ENCODE assay signal across 9 mouse cellular contexts in the genomic region with DNA sequence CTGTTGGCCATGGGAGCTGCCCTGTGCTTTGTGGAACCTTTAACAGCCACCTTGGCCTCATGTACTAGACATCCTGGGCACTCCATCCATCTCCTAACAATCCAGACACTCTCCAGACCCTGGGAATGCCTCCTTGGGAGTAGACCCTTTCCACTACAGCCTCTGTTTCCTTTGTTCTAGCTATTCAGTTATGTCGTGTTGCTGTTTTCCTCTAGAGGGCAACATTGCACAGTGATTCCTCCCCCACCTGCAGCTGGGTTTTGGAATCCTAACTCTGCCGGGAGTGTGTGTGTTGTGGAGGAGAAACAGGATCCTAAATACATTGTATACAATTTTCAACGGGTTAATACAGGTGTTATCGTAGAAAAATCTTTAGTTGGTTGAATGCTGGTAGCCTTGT. TPM values are rescaled to one million over a fixed set of nuclear protein-coding genes. Genes with fewer than 3 reads are reported as not detected.
DNase-seq lines count a peak whose midpoint lies in the region; ATAC-seq and TF ChIP-seq lines count a peak whose summit lies in the region.
"Had no signal": no experiment of that assay in that cellular context is flagged by ENCODE, and none has a peak within 500 bp of the region (broad histone marks: within the 10 kb centered on the region; RNA-seq: fewer than 3 reads in every experiment).

No protein-coding gene starts in this region.

- H3K4me3 ChIP-seq in lung, postnatal 0 days (ENCODE audit: low read depth, low read length), result no peak overlapping the region
- no peak overlapping the region for H3K4me3 ChIP-seq in stomach, postnatal 0 days (ENCODE audit: low read depth, low read length)

- no peaks in the 10 kb centered on the region for H3K36me3 ChIP-seq in lung, postnatal 0 days (ENCODE audit: insufficient read depth, low read length)
- H3K36me3 ChIP-seq in stomach, postnatal 0 days (ENCODE audit: control insufficient read depth, insufficient read depth, low read length), result no peaks in the 10 kb centered on the region

- no peak for TF ChIP-seq EP300 in lung, postnatal 0 days (IDR thresholded peaks at IDR 0.05)
- no peak for TF ChIP-seq EP300 in stomach, postnatal 0 days (optimal IDR thresholded peaks at IDR 0.05)

- no peak overlapping the region for H3K27ac ChIP-seq in lung, postnatal 0 days (ENCODE audit: low read length)
- no peak overlapping the region for H3K27ac ChIP-seq in stomach, postnatal 0 days (replicated peaks)

- H3K9me3 ChIP-seq in lung, postnatal 0 days (ENCODE audit: low read length), result no peaks in the 10 kb centered on the region
- H3K9me3 ChIP-seq in stomach, postnatal 0 days (ENCODE audit: control insufficient read depth, low read length), result no peaks in the 10 kb centered on the region

- TF ChIP-seq CTCF in lung, postnatal 0 days (IDR thresholded peaks at IDR 0.05), result peak; percentile 86
- peak; percentile 87 for TF ChIP-seq CTCF in stomach, postnatal 0 days (IDR thresholded peaks at IDR 0.05; ENCODE audit: low read depth)

- no peaks in the 10 kb centered on the region for H3K4me1 ChIP-seq in lung, postnatal 0 days (ENCODE audit: insufficient read depth, low read depth, low read length)
- no peaks in the 10 kb centered on the region for H3K4me1 ChIP-seq in stomach, postnatal 0 days (replicated peaks; ENCODE audit: control insufficient read depth, insufficient read depth)

- peak; percentile 52 for ATAC-seq in granulocyte monocyte progenitor cell, adult 5-6 weeks (replicated peaks; ENCODE audit: poor library complexity, severe bottlenecking)
- ATAC-seq in lung, postnatal 0 days, result no peak
- 0 out of 2 replicates have a peak, but pooled peaks have one; percentile 21 for ATAC-seq in stomach, postnatal 0 days (ENCODE audit: low FRiP score, low TSS enrichment)

- no peak overlapping the region for H3K9ac ChIP-seq in lung, postnatal 0 days (replicated peaks; ENCODE audit: low read depth)
- no peak overlapping the region for H3K9ac ChIP-seq in stomach, postnatal 0 days (ENCODE audit: low read length)

- WGBS in lung, postnatal 0 days, result 4% methylated on average over 4 of the region's 4 CpGs
- WGBS in stomach, postnatal 0 days, result 4% methylated on average over 4 of the region's 4 CpGs

- no peak overlapping the region for H3K4me2 ChIP-seq in lung, postnatal 0 days (replicated peaks; ENCODE audit: low read depth, low read length)
- no peak overlapping the region for H3K4me2 ChIP-seq in stomach, postnatal 0 days (replicated peaks; ENCODE audit: low read depth)

- no peaks in the 10 kb centered on the region for H3K27me3 ChIP-seq in lung, postnatal 0 days (replicated peaks; ENCODE audit: insufficient read depth, low read length)
- H3K27me3 ChIP-seq in stomach, postnatal 0 days (ENCODE audit: control insufficient read depth, insufficient read depth, low read length), result no peaks in the 10 kb centered on the region

- peak; percentile 10 to 29 for DNase-seq in heart, adult 18-20 months
- DNase-seq in heart, adult 9 months (ENCODE audit: low spot score in 2 of 2), result no peak
- DNase-seq in A20 (ENCODE audit: low read depth, low spot score), result peak; percentile 38
- DNase-seq in adrenal gland, postnatal 36 days, result peak; percentile 31 to 47
- peak; percentile 70 for DNase-seq in lung, postnatal 0 days (ENCODE audit: low spot score)
- DNase-seq in stomach, postnatal 0 days (ENCODE audit: low spot score), result peak; percentile 39
- no peak for DNase-seq in thymus, adult 18-20 months

RNA-seq across cellular contexts. Expression of a gene that starts 1.4 kb away (rescaled TPM):
- not detected for total RNA-seq in heart, adult 18-20 months (2021)
- total RNA-seq in adrenal gland, postnatal 36 days (2021), result not detected
- total RNA-seq in granulocyte monocyte progenitor cell, adult 5-6 weeks (2014; fragmentation: Nextera tagmentation), result not detected in 2 replicates
- not detected in 2 replicates for total RNA-seq in granulocyte monocyte progenitor cell, adult 5-6 weeks (2017)
- not detected in 2 replicates for polyA plus RNA-seq in lung, postnatal 0 days (2015; fragmentation: Nextera tagmentation; extraction: Ambion mirVana)
- polyA plus RNA-seq in stomach, postnatal 0 days (2015; fragmentation: Nextera tagmentation; extraction: Ambion mirVana), result not detected in 2 replicates
- total RNA-seq: left cerebral cortex, postnatal 36 days had no signal

RNA-seq across cellular contexts. Expression of a gene that starts 6.8 kb away (rescaled TPM):
- total RNA-seq in heart, adult 18-20 months (2021), result not detected
- total RNA-seq in adrenal gland, postnatal 36 days (2021), result under 1 TPM in 1 of 2 experiments, not detected in 1; 0.40 TPM
- not detected in 2 replicates for total RNA-seq in granulocyte monocyte progenitor cell, adult 5-6 weeks (2014; fragmentation: Nextera tagmentation)
- total RNA-seq in granulocyte monocyte progenitor cell, adult 5-6 weeks (2017), result not detected in 2 replicates
- 0.93 and 1.0 TPM in 2 replicates for polyA plus RNA-seq in lung, postnatal 0 days (2015; fragmentation: Nextera tagmentation; extraction: Ambion mirVana)
- 0.75 and 1.1 TPM in 2 replicates for polyA plus RNA-seq in stomach, postnatal 0 days (2015; fragmentation: Nextera tagmentation; extraction: Ambion mirVana)
- total RNA-seq: left cerebral cortex, postnatal 36 days had no signal

RNA-seq across cellular contexts. Expression of a gene that starts 18.8 kb away (rescaled TPM):
- not detected for total RNA-seq in heart, adult 18-20 months (2021)
- total RNA-seq in adrenal gland, postnatal 36 days (2021), result not detected
- total RNA-seq in granulocyte monocyte progenitor cell, adult 5-6 weeks (2014; fragmentation: Nextera tagmentation), result not detected in 2 replicates
- not detected in 2 replicates for total RNA-seq in granulocyte monocyte progenitor cell, adult 5-6 weeks (2017)
- not detected in 2 replicates for polyA plus RNA-seq in lung, postnatal 0 days (2015; fragmentation: Nextera tagmentation; extraction: Ambion mirVana)
- polyA plus RNA-seq in stomach, postnatal 0 days (2015; fragmentation: Nextera tagmentation; extraction: Ambion mirVana), result not detected in 2 replicates
- total RNA-seq: left cerebral cortex, postnatal 36 days had no signal

RNA-seq across cellular contexts. Expression of a gene that starts 21.3 kb away (rescaled TPM):
- not detected for total RNA-seq in heart, adult 18-20 months (2021)
- total RNA-seq in adrenal gland, postnatal 36 days (2021), result not detected
- total RNA-seq in granulocyte monocyte progenitor cell, adult 5-6 weeks (2014; fragmentation: Nextera tagmentation), result not detected in 2 replicates
- total RNA-seq in granulocyte monocyte progenitor cell, adult 5-6 weeks (2017), result not detected in 2 replicates
- 0.90 and 1.3 TPM in 2 replicates for polyA plus RNA-seq in lung, postnatal 0 days (2015; fragmentation: Nextera tagmentation; extraction: Ambion mirVana)
- not detected in 2 replicates for polyA plus RNA-seq in stomach, postnatal 0 days (2015; fragmentation: Nextera tagmentation; extraction: Ambion mirVana)
- total RNA-seq: left cerebral cortex, postnatal 36 days had no signal

RNA-seq across cellular contexts. Expression of a gene that starts 21.4 kb away (rescaled TPM):
- not detected for total RNA-seq in heart, adult 18-20 months (2021)
- not detected for total RNA-seq in adrenal gland, postnatal 36 days (2021)
- total RNA-seq in granulocyte monocyte progenitor cell, adult 5-6 weeks (2014; fragmentation: Nextera tagmentation), result not detected in 2 replicates
- not detected in 2 replicates for total RNA-seq in granulocyte monocyte progenitor cell, adult 5-6 weeks (2017)
- 0.36 and 0.43 TPM in 2 replicates for polyA plus RNA-seq in lung, postnatal 0 days (2015; fragmentation: Nextera tagmentation; extraction: Ambion mirVana)
- not detected in 2 replicates for polyA plus RNA-seq in stomach, postnatal 0 days (2015; fragmentation: Nextera tagmentation; extraction: Ambion mirVana)
- total RNA-seq: left cerebral cortex, postnatal 36 days had no signal

Comparison
In these comparisons a context has a peak if more than half of its experiments do, and no peak if none do; other contexts are left out.
1. DNase-seq: peak in heart, adult 18-20 months (2 of 2), A20 (single experiment), adrenal gland, postnatal 36 days (2 of 2), lung, postnatal 0 days (single experiment) and stomach, postnatal 0 days (single experiment); none in heart, adult 9 months (0 of 2) and thymus, adult 18-20 months (0 of 2).